Mouse (Mus musculus): ENCODE measurements at regions not wholly inside any gene's neighbourhood (a gene's known extent, or its start where the extent isn't known, plus 50 kb on each side); places are given as distances from the start of the nearest gene placed in this dataset.

GRCm38 (mm10) chr1:35981226-35981625 lies 87.0 kb upstream of the Hs6st1 start:
- no peak overlapping the region for H3K4me3 ChIP-seq (ENCODE audit: low read depth, low read length)
- WGBS, result 86% methylated on average over 4 of the region's 4 CpGs
- no peak overlapping the region for H3K9ac ChIP-seq (ENCODE audit: low read depth, low read length)
- no peak overlapping the region for H3K27ac ChIP-seq (ENCODE audit: low read depth, low read length)
- H3K36me3 ChIP-seq (ENCODE audit: control insufficient read depth, insufficient read depth, low read length), result no peaks in the 10 kb centered on the region
- DNase-seq (ENCODE audit: low spot score) (no peak), ATAC-seq (replicated peaks; ENCODE audit: low FRiP score) (no peak)
- no peaks in the 10 kb centered on the region for H3K4me1 ChIP-seq (replicated peaks; ENCODE audit: control insufficient read depth, insufficient read depth, low read length)
- H3K9me3 ChIP-seq (ENCODE audit: control insufficient read depth, low read length), result no peaks in the 10 kb centered on the region
- no peaks in the 10 kb centered on the region for H3K27me3 ChIP-seq (replicated peaks; ENCODE audit: control insufficient read depth, insufficient read depth, low read length)
- H3K4me2 ChIP-seq, result no peak overlapping the region

GRCm38 (mm10) chr1:35983361-35983760 lies 84.8 kb upstream of the Hs6st1 start:
- ATAC-seq (replicated peaks; ENCODE audit: low FRiP score) (no peak), DNase-seq (ENCODE audit: low spot score) (no peak)
- H3K36me3 ChIP-seq (ENCODE audit: control insufficient read depth, insufficient read depth, low read length), result no peaks in the 10 kb centered on the region
- no peak overlapping the region for H3K27ac ChIP-seq (ENCODE audit: low read depth, low read length)
- H3K9me3 ChIP-seq (ENCODE audit: control insufficient read depth, low read length), result no peaks in the 10 kb centered on the region
- H3K4me2 ChIP-seq, result no peak overlapping the region
- no peaks in the 10 kb centered on the region for H3K27me3 ChIP-seq (replicated peaks; ENCODE audit: control insufficient read depth, insufficient read depth, low read length)
- no peaks in the 10 kb centered on the region for H3K4me1 ChIP-seq (replicated peaks; ENCODE audit: control insufficient read depth, insufficient read depth, low read length)
- WGBS, result 70% methylated on average over 3 of the region's 3 CpGs
- H3K4me3 ChIP-seq (ENCODE audit: low read depth, low read length), result no peak overlapping the region
- no peak overlapping the region for H3K9ac ChIP-seq (ENCODE audit: low read depth, low read length)

- H3K27ac ChIP-seq (ENCODE audit: low read depth, low read length), result no peak overlapping the region
- H3K36me3 ChIP-seq (ENCODE audit: control insufficient read depth, insufficient read depth, low read length), result no peaks in the 10 kb centered on the region; the same call in 1 of the 2 replicates
- ATAC-seq (replicated peaks; ENCODE audit: low FRiP score), result no peak
- 77% methylated on average over 6 of the region's 6 CpGs for WGBS
- DNase-seq (ENCODE audit: low spot score), result no peak
- no peak overlapping the region for H3K4me2 ChIP-seq
- H3K27me3 ChIP-seq (replicated peaks; ENCODE audit: control insufficient read depth, insufficient read depth, low read length), result no peaks in the 10 kb centered on the region
- no peak overlapping the region for H3K9ac ChIP-seq (ENCODE audit: low read depth, low read length)
- H3K4me1 ChIP-seq (replicated peaks; ENCODE audit: control insufficient read depth, insufficient read depth, low read length), result no peaks in the 10 kb centered on the region
- no peak overlapping the region for H3K4me3 ChIP-seq (ENCODE audit: low read depth, low read length)
- peaks cover 5% of the 10 kb centered on the region for H3K9me3 ChIP-seq (ENCODE audit: control insufficient read depth, low read length)
Measured at GRCm38 (mm10) chr1:35985318-35985717, 82.9 kb upstream of the Hs6st1 start.

- H3K4me2 ChIP-seq, result no peak overlapping the region
- 73% methylated on average over 8 of the region's 8 CpGs for WGBS
Measured at GRCm38 (mm10) chr1:35986666-35987065, 81.5 kb upstream of the Hs6st1 start.

GRCm38 (mm10) chr1:35992227-35992909 lies 75.8 kb upstream of the Hs6st1 start:
- no peak overlapping the region for H3K4me2 ChIP-seq
- WGBS, result 81% methylated on average over 8 of the region's 8 CpGs
- H3K9me3 ChIP-seq (ENCODE audit: control insufficient read depth, low read length), result peaks cover 5% of the 10 kb centered on the region
- H3K27ac ChIP-seq (ENCODE audit: low read depth, low read length), result no peak overlapping the region
- no peaks in the 10 kb centered on the region; the same call in 1 of the 2 replicates for H3K36me3 ChIP-seq (ENCODE audit: control insufficient read depth, insufficient read depth, low read length)
- H3K9ac ChIP-seq (ENCODE audit: low read depth, low read length), result no peak overlapping the region
- H3K4me1 ChIP-seq (replicated peaks; ENCODE audit: control insufficient read depth, insufficient read depth, low read length), result no peaks in the 10 kb centered on the region
- no peaks in the 10 kb centered on the region for H3K27me3 ChIP-seq (replicated peaks; ENCODE audit: control insufficient read depth, insufficient read depth, low read length)
- no peak for DNase-seq (ENCODE audit: low spot score)
- H3K4me3 ChIP-seq (ENCODE audit: low read depth, low read length), result no peak overlapping the region
- no peak for ATAC-seq (replicated peaks; ENCODE audit: low FRiP score)

More at GRCm38 (mm10) chr1:35986666-35987065, 81.5 kb upstream of the Hs6st1 start:
- Histone ChIP-seq H3K9ac (ENCODE audit: low read depth, low read length) (no peak overlapping the region), H3K36me3 (ENCODE audit: control insufficient read depth, insufficient read depth, low read length) (no peaks in the 10 kb centered on the region; the same call in 1 of the 2 replicates), H3K9me3 (ENCODE audit: control insufficient read depth, low read length) (peaks cover 5% of the 10 kb centered on the region), H3K27me3 (replicated peaks; ENCODE audit: control insufficient read depth, insufficient read depth, low read length) (no peaks in the 10 kb centered on the region), H3K4me1 (replicated peaks; ENCODE audit: control insufficient read depth, insufficient read depth, low read length) (no peaks in the 10 kb centered on the region), H3K4me3 (ENCODE audit: low read depth, low read length) (no peak overlapping the region), H3K27ac (ENCODE audit: low read depth, low read length) (no peak overlapping the region)
- DNase-seq (ENCODE audit: low spot score) (no peak), ATAC-seq (replicated peaks; ENCODE audit: low FRiP score) (no peak)

GRCm38 (mm10) chr1:35992937-35993336 lies 75.3 kb upstream of the Hs6st1 start:
- 50% methylated on average over 3 of the region's 3 CpGs for WGBS
- no peak overlapping the region for H3K27ac ChIP-seq (ENCODE audit: low read depth, low read length)

GRCm38 (mm10) chr1:35995691-35996090 lies 72.5 kb upstream of the Hs6st1 start:
- ATAC-seq (replicated peaks; ENCODE audit: low FRiP score), result no peak
- Histone ChIP-seq H3K4me2 (no peak overlapping the region), H3K9ac (ENCODE audit: low read depth, low read length) (no peak overlapping the region), H3K27ac (ENCODE audit: low read depth, low read length) (no peak overlapping the region), H3K9me3 (ENCODE audit: control insufficient read depth, low read length) (no peaks in the 10 kb centered on the region), H3K4me3 (ENCODE audit: low read depth, low read length) (no peak overlapping the region), H3K27me3 (replicated peaks; ENCODE audit: control insufficient read depth, insufficient read depth, low read length) (no peaks in the 10 kb centered on the region), H3K4me1 (replicated peaks; ENCODE audit: control insufficient read depth, insufficient read depth, low read length) (no peaks in the 10 kb centered on the region), H3K36me3 (ENCODE audit: control insufficient read depth, insufficient read depth, low read length) (no peaks in the 10 kb centered on the region)
- WGBS, result 78% methylated on average over 6 of the region's 6 CpGs
- no peak for DNase-seq (ENCODE audit: low spot score)

More at GRCm38 (mm10) chr1:35992937-35993336, 75.3 kb upstream of the Hs6st1 start:
- H3K36me3 ChIP-seq (ENCODE audit: control insufficient read depth, insufficient read depth, low read length), result no peaks in the 10 kb centered on the region; the same call in 1 of the 2 replicates
- H3K9me3 ChIP-seq (ENCODE audit: control insufficient read depth, low read length), result peaks cover 5% of the 10 kb centered on the region
- no peak overlapping the region for H3K4me2 ChIP-seq
- DNase-seq (ENCODE audit: low spot score), result no peak
- H3K4me1 ChIP-seq (replicated peaks; ENCODE audit: control insufficient read depth, insufficient read depth, low read length), result no peaks in the 10 kb centered on the region
- no peaks in the 10 kb centered on the region for H3K27me3 ChIP-seq (replicated peaks; ENCODE audit: control insufficient read depth, insufficient read depth, low read length)
- no peak overlapping the region for H3K9ac ChIP-seq (ENCODE audit: low read depth, low read length)
- no peak for ATAC-seq (replicated peaks; ENCODE audit: low FRiP score)
- no peak overlapping the region for H3K4me3 ChIP-seq (ENCODE audit: low read depth, low read length)

- Histone ChIP-seq H3K27me3 (replicated peaks; ENCODE audit: control insufficient read depth, insufficient read depth, low read length) (no peaks in the 10 kb centered on the region), H3K4me2 (no peak overlapping the region), H3K4me3 (ENCODE audit: low read depth, low read length) (no peak overlapping the region), H3K27ac (ENCODE audit: low read depth, low read length) (no peak overlapping the region), H3K4me1 (replicated peaks; ENCODE audit: control insufficient read depth, insufficient read depth, low read length) (no peaks in the 10 kb centered on the region), H3K9ac (ENCODE audit: low read depth, low read length) (no peak overlapping the region), H3K9me3 (ENCODE audit: control insufficient read depth, low read length) (no peaks in the 10 kb centered on the region), H3K36me3 (ENCODE audit: control insufficient read depth, insufficient read depth, low read length) (no peaks in the 10 kb centered on the region)
- ATAC-seq (replicated peaks; ENCODE audit: low FRiP score) (no peak), DNase-seq (ENCODE audit: low spot score) (no peak)
- WGBS, result 84% methylated on average over 5 of the region's 5 CpGs
Measured at GRCm38 (mm10) chr1:36001319-36001718, 66.9 kb upstream of the Hs6st1 start.

GRCm38 (mm10) chr1:36001821-36002220 lies 66.4 kb upstream of the Hs6st1 start:
- WGBS, result 77% methylated on average over 1 of the region's 1 CpGs
- H3K27ac ChIP-seq (ENCODE audit: low read depth, low read length), result no peak overlapping the region
- H3K4me1 ChIP-seq (replicated peaks; ENCODE audit: control insufficient read depth, insufficient read depth, low read length), result no peaks in the 10 kb centered on the region
- DNase-seq (ENCODE audit: low spot score) (no peak), ATAC-seq (replicated peaks; ENCODE audit: low FRiP score) (no peak)
- no peaks in the 10 kb centered on the region for H3K36me3 ChIP-seq (ENCODE audit: control insufficient read depth, insufficient read depth, low read length)
- H3K9me3 ChIP-seq (ENCODE audit: control insufficient read depth, low read length), result no peaks in the 10 kb centered on the region
- no peaks in the 10 kb centered on the region for H3K27me3 ChIP-seq (replicated peaks; ENCODE audit: control insufficient read depth, insufficient read depth, low read length)
- no peak overlapping the region for H3K9ac ChIP-seq (ENCODE audit: low read depth, low read length)
- no peak overlapping the region for H3K4me3 ChIP-seq (ENCODE audit: low read depth, low read length)
- no peak overlapping the region for H3K4me2 ChIP-seq
